Mouse (Mus musculus): ENCODE data around the gene Aldh18a1. TPM values are rescaled to one million over a fixed set of nuclear protein-coding genes. Genes with fewer than 3 reads are reported as not detected.

The Aldh18a1 gene
- polyA plus RNA-seq, 1 experiment from 2014 or later = 51.6 TPM

Other genes starting within 250 kb of the Aldh18a1 start
- gene Sorbs1, start 74.7 kb downstream of the Aldh18a1 start, polyA plus RNA-seq (2014; fragmentation: Nextera tagmentation; extraction: Ambion mirVana) = 39.3 and 49.5 TPM in 2 replicates
- 6.9 and 10.0 TPM in 2 replicates for gene Tctn3, start 23.8 kb upstream of the Aldh18a1 start, polyA plus RNA-seq (2014; fragmentation: Nextera tagmentation; extraction: Ambion mirVana)
- gene Entpd1, start 23.9 kb upstream of the Aldh18a1 start, polyA plus RNA-seq (2014; fragmentation: Nextera tagmentation; extraction: Ambion mirVana) = 3.0 and 5.4 TPM in 2 replicates
- gene Cc2d2b, start 160.3 kb upstream of the Aldh18a1 start, polyA plus RNA-seq (2014; fragmentation: Nextera tagmentation; extraction: Ambion mirVana) = 0.39 TPM in 1 of 2 replicates, not detected in the other
- gene Ccnj, start 242.8 kb upstream of the Aldh18a1 start, polyA plus RNA-seq (2014; fragmentation: Nextera tagmentation; extraction: Ambion mirVana) = 6.7 and 13.4 TPM in 2 replicates

All from kidney, embryonic 14.5 days (tissue).